Mouse (Mus musculus) limb, embryonic 11.5 days (tissue): ENCODE results near the gene Nmrk2. TPM values are rescaled to one million over a fixed set of nuclear protein-coding genes. Genes with fewer than 3 reads are reported as not detected.

Source experiments
- ATAC-seq: fragments of 200-750 bp; cut with Nextera tagmentation; 2 replicates; pipeline ENCODE4 v1.8.0; 2017; ENCODE audit warnings: low read depth; ENCODE audit not compliant: insufficient number of reproducible peaks, low FRiP score, low TSS enrichment
- DNase-seq: peaks from one replicate; pipeline ENCODE4 v3.0.0-alpha.2; 2015; ENCODE audit warnings: low spot score
- H3K27ac ChIP-seq: fragments of 300-500 bp; sonication (generic); replicated peaks from 2 replicates; pipeline ENCODE4 v1.5.1; 2014; ENCODE audit warnings: low read depth, mild to moderate bottlenecking, low read length
- H3K27me3 ChIP-seq: fragments of 300-500 bp; sonication (generic); 2 replicates; pipeline ENCODE4 v1.6.1; 2014; ENCODE audit warnings: mild to moderate bottlenecking, low read length, mixed read lengths; ENCODE audit not compliant: control insufficient read depth, insufficient read depth
- H3K36me3 ChIP-seq: fragments of 300-500 bp; sonication (generic); 2 replicates; pipeline ENCODE4 v1.6.1; 2014; ENCODE audit warnings: mild to moderate bottlenecking, low read length, moderate library complexity, mixed read lengths; ENCODE audit not compliant: control insufficient read depth, insufficient read depth
- H3K4me1 ChIP-seq: fragments of 300-500 bp; sonication (generic); 2 replicates; pipeline ENCODE4 v1.6.1; 2014; ENCODE audit warnings: low read length, mixed read lengths; ENCODE audit not compliant: control insufficient read depth, insufficient read depth
- H3K4me2 ChIP-seq: fragments of 300-500 bp; sonication (generic); 2 replicates; pipeline ENCODE4 v1.6.1; 2014; ENCODE audit warnings: low read depth, mild to moderate bottlenecking, moderate library complexity; ENCODE audit not compliant: severe bottlenecking
- H3K4me3 ChIP-seq: fragments of 300-500 bp; sonication (generic); 2 replicates; pipeline ENCODE4 v1.5.1; 2014; ENCODE audit warnings: low read depth, low read length
- H3K9ac ChIP-seq: fragments of 300-500 bp; sonication (generic); 2 replicates; pipeline ENCODE4 v1.6.1; 2014; ENCODE audit warnings: mild to moderate bottlenecking, low read length
- H3K9me3 ChIP-seq: fragments of 300-500 bp; sonication (generic); 2 replicates; pipeline ENCODE4 v1.6.1; 2016; ENCODE audit warnings: low read length; ENCODE audit not compliant: control insufficient read depth
- WGBS: fragments of 180-500 bp; shearing (Covaris S2); extraction: QIAGEN DNeasy Blood & Tissue Kit; methylation state at CpG from one replicate; pipeline ENCODE4 v1.1.7; 2014; 5-methylcytosine and 5-hydroxymethylcytosine counted together
- polyA plus RNA-seq: library from polyadenylated mRNA; unstranded; fragments of >200 nt; fragmentation: Nextera tagmentation; extraction: Ambion mirVana; gene quantifications from 2 replicates; pipeline ENCODE4 v1.2.1, GENCODE M21; 2014

The Nmrk2 gene
- polyA plus RNA-seq: 0.08 TPM in 1 of 2 replicates, not detected in the other

- DNase-seq (no peak), ATAC-seq (no peak)
- Histone ChIP-seq H3K36me3 (no peaks in the 10 kb centered on the region), H3K4me1 (no peaks in the 10 kb centered on the region), H3K9me3 (no peaks in the 10 kb centered on the region), H3K9ac (no peak within 1 kb of the TSS), H3K4me2 (no peak within 1 kb of the TSS), H3K27ac (no peak within 1 kb of the TSS), H3K27me3 (peaks cover 3% of the 10 kb centered on the region; the same call in 1 of the 2 replicates), H3K4me3 (no peak within 1 kb of the TSS)
- 59% methylated on average over 13 of the region's 13 CpGs for WGBS
Measured at GRCm38 (mm10) chr10:81201807-81202758, at the start of gene Nmrk2. Gene Nmrk2 (minus strand): TSS chr10:81202051.

GRCm38 (mm10) chr10:81249442-81249841 is 47.6 kb upstream of the Nmrk2 start:
- peaks cover 6% of the 10 kb centered on the region for H3K4me1 ChIP-seq
- no peak for DNase-seq
- no peak overlapping the region for H3K4me2 ChIP-seq
- ATAC-seq: no peak
- no peak overlapping the region for H3K27ac ChIP-seq
- H3K9me3 ChIP-seq: no peaks in the 10 kb centered on the region
- no peak overlapping the region for H3K4me3 ChIP-seq
- H3K36me3 ChIP-seq: no peaks in the 10 kb centered on the region
- 82% methylated on average over 8 of the region's 8 CpGs for WGBS
- no peak overlapping the region for H3K9ac ChIP-seq
- peaks cover 26% of the 10 kb centered on the region for H3K27me3 ChIP-seq

GRCm38 (mm10) chr10:81247804-81248203 is 46.0 kb upstream of the Nmrk2 start:
- Histone ChIP-seq H3K36me3 (no peaks in the 10 kb centered on the region), H3K4me2 (no peak overlapping the region), H3K27me3 (peaks cover 15% of the 10 kb centered on the region), H3K4me1 (peaks cover under 1% of the 10 kb centered on the region), H3K9ac (no peak overlapping the region), H3K4me3 (no peak overlapping the region), H3K9me3 (no peaks in the 10 kb centered on the region), H3K27ac (no peak overlapping the region)
- 85% methylated on average over 2 of the region's 2 CpGs for WGBS
- DNase-seq (no peak), ATAC-seq (no peak)

GRCm38 (mm10) chr10:81245166-81245565 is 43.3 kb upstream of the Nmrk2 start:
- Histone ChIP-seq H3K27ac (no peak overlapping the region), H3K4me1 (no peaks in the 10 kb centered on the region; the same call in 1 of the 2 replicates), H3K9ac (no peak overlapping the region), H3K9me3 (no peaks in the 10 kb centered on the region), H3K4me2 (no peak overlapping the region), H3K36me3 (no peaks in the 10 kb centered on the region), H3K27me3 (peaks cover 9% of the 10 kb centered on the region), H3K4me3 (no peak overlapping the region)
- no peak for DNase-seq
- 86% methylated on average over 6 of the region's 6 CpGs for WGBS
- no peak for ATAC-seq

- no peak overlapping the region for H3K4me2 ChIP-seq
- no peak overlapping the region for H3K4me3 ChIP-seq
- no peaks in the 10 kb centered on the region for H3K36me3 ChIP-seq
- H3K9me3 ChIP-seq: no peaks in the 10 kb centered on the region
- ATAC-seq (peak; percentile 33; the same call in 1 of the 2 replicates), DNase-seq (peak; percentile 92)
- H3K27ac ChIP-seq: no peak overlapping the region
- no peak overlapping the region for H3K9ac ChIP-seq
- no peaks in the 10 kb centered on the region; the same call in 1 of the 2 replicates for H3K4me1 ChIP-seq
- peaks cover 15% of the 10 kb centered on the region for H3K27me3 ChIP-seq
- 11% methylated on average over 17 of the region's 17 CpGs for WGBS
Measured at GRCm38 (mm10) chr10:81244595-81244994, 42.7 kb upstream of the Nmrk2 start.

GRCm38 (mm10) chr10:81244146-81244545 is 42.3 kb upstream of the Nmrk2 start:
- H3K27me3 ChIP-seq: peaks cover 19% of the 10 kb centered on the region
- H3K9ac ChIP-seq: no peak overlapping the region
- ATAC-seq (no peak), DNase-seq (no peak)
- no peaks in the 10 kb centered on the region for H3K36me3 ChIP-seq
- no peaks in the 10 kb centered on the region for H3K9me3 ChIP-seq
- 77% methylated on average over 4 of the region's 4 CpGs for WGBS
- no peak overlapping the region for H3K27ac ChIP-seq
- no peaks in the 10 kb centered on the region; the same call in 1 of the 2 replicates for H3K4me1 ChIP-seq
- no peak overlapping the region for H3K4me3 ChIP-seq
- no peak overlapping the region for H3K4me2 ChIP-seq

- no peak for ATAC-seq
- Histone ChIP-seq H3K27ac (no peak overlapping the region), H3K4me1 (no peaks in the 10 kb centered on the region; the same call in 1 of the 2 replicates), H3K4me2 (no peak overlapping the region), H3K9me3 (no peaks in the 10 kb centered on the region), H3K4me3 (no peak overlapping the region), H3K36me3 (no peaks in the 10 kb centered on the region), H3K27me3 (peaks cover 26% of the 10 kb centered on the region), H3K9ac (no peak overlapping the region)
- no peak for DNase-seq
- 88% methylated on average over 16 of the region's 16 CpGs for WGBS
Measured at GRCm38 (mm10) chr10:81242021-81242420, 40.2 kb upstream of the Nmrk2 start.

- peaks cover 26% of the 10 kb centered on the region for H3K27me3 ChIP-seq
- no peak overlapping the region; the same call in 1 of the 2 replicates for H3K9ac ChIP-seq
- H3K4me3 ChIP-seq: no peak overlapping the region
- DNase-seq (peak; percentile 85), ATAC-seq (no peak)
- 23% methylated on average over 13 of the region's 13 CpGs for WGBS
- H3K36me3 ChIP-seq: no peaks in the 10 kb centered on the region
- no peak overlapping the region for H3K4me2 ChIP-seq
- H3K4me1 ChIP-seq: no peaks in the 10 kb centered on the region; the same call in 1 of the 2 replicates
- H3K27ac ChIP-seq: no peak overlapping the region
- H3K9me3 ChIP-seq: no peaks in the 10 kb centered on the region
Measured at GRCm38 (mm10) chr10:81240876-81241275, 39.0 kb upstream of the Nmrk2 start.
